Mouse (Mus musculus): ENCODE data around the gene Ccdc71. TPM values are rescaled to one million over a fixed set of nuclear protein-coding genes. Genes with fewer than 3 reads are reported as not detected.
A peak's percentile ranks its signal among the peaks of the same experiment; 100 is the strongest.

The Ccdc71 gene
- total and polyA plus RNA-seq, 3 experiments = 14.5 to 33.0 (median 16.1) TPM

- dilution Hi-C loops (cut with MboI; ENCODE audit: extremely low pct_ligation_motif_present, extremely low pct_unique_long_range_greater_than_20kb, low sequenced_read_pairs) (no loop called here), in situ Hi-C loops (cut with MboI; ENCODE audit: low pct_ligation_motif_present, low pct_unique_long_range_greater_than_20kb, low sequenced_read_pairs) (no loop called here)
- Histone ChIP-seq H3K9ac (ENCODE audit: insufficient read depth, low read depth) (peak within 1 kb of the TSS; percentile 85), H3K9me3 (replicated peaks; ENCODE audit: low read length) (no peaks in the 10 kb centered on the region), H3K4me3 (replicated peaks in 1 of 3; ENCODE audit: low read depth in 2 of 3, low read length in 2 of 3, poor library complexity in 1 of 3) (peak within 1 kb of the TSS; percentile 69 to 84 (median 83)), H3K27me3 (replicated peaks) (no peaks in the 10 kb centered on the region), H3K36me3 (replicated peaks in 1 of 2; ENCODE audit: control insufficient read depth in 1 of 2, insufficient read depth in 1 of 2, low read length in 1 of 2) (peaks cover 19 to 45% of the 10 kb centered on the region in 2 experiments), H3K4me2 (ENCODE audit: insufficient read depth, low read depth, poor library complexity, severe bottlenecking) (peak within 1 kb of the TSS; percentile 92), H3K27ac (ENCODE audit: insufficient read depth, low read depth) (no peak within 1 kb of the TSS), H3K4me1 (ENCODE audit: control insufficient read depth in 1 of 2, insufficient read depth in 2 of 2) (peaks cover 10 to 24% of the 10 kb centered on the region in 2 experiments), H3K79me2 (replicated peaks; ENCODE audit: control insufficient read depth, extremely low read depth, insufficient read depth, poor library complexity, severe bottlenecking) (peaks cover 21% of the 10 kb centered on the region)
- no peak for DNase-seq (ENCODE audit: extremely low read depth)
- no peak for TF ChIP-seq MYC (IDR thresholded peaks at IDR 0.05; ENCODE audit: low read depth, low read length)
- no peak for TF ChIP-seq SIN3A (IDR thresholded peaks at IDR 0.05; ENCODE audit: low read length)
- no peak for TF ChIP-seq GABPA (IDR thresholded peaks at IDR 0.05; ENCODE audit: insufficient replicate concordance, low read depth, low read length)
- no peak for TF ChIP-seq ETS1 (conservative IDR thresholded peaks at IDR 0.05; ENCODE audit: low read depth, low read length)
- TF ChIP-seq HCFC1 (IDR thresholded peaks at IDR 0.05; ENCODE audit: low read depth, low read length) = no peak
- TF ChIP-seq MEF2A (IDR thresholded peaks at IDR 0.05; ENCODE audit: borderline replicate concordance, low read depth, low read length) = no peak
- TF ChIP-seq MAZ (IDR thresholded peaks at IDR 0.05; ENCODE audit: low read depth, low read length) = no peak
- no peak for TF ChIP-seq MXI1 (IDR thresholded peaks at IDR 0.05; ENCODE audit: low read depth, low read length)
- TF ChIP-seq IRF4 (IDR thresholded peaks at IDR 0.05; ENCODE audit: low read depth, low read length) = no peak
- no peak for TF ChIP-seq POLR2A (IDR thresholded peaks at IDR 0.05; ENCODE audit: low read depth, low read length)
- no peak for TF ChIP-seq RCOR1 (conservative IDR thresholded peaks at IDR 0.05; ENCODE audit: low read depth, low read length)
- TF ChIP-seq PAX5 (IDR thresholded peaks at IDR 0.05; ENCODE audit: low read length) = no peak
- no peak for TF ChIP-seq CHD1 (IDR thresholded peaks at IDR 0.05; ENCODE audit: low read depth, low read length)
- TF ChIP-seq NELFE (IDR thresholded peaks at IDR 0.05; ENCODE audit: low read depth, low read length) = no peak
Observed at GRCm38 (mm10) chr9:108461181-108461631, 879 bp downstream of the Ccdc71 start, which contains the start of gene Klhdc8b. TSS of gene Klhdc8b (minus strand) at chr9:108461581.

GRCm38 (mm10) chr9:108461675-108462074, 1.3 kb downstream of the Ccdc71 start:
- dilution Hi-C loops (cut with MboI; ENCODE audit: extremely low pct_ligation_motif_present, extremely low pct_unique_long_range_greater_than_20kb, low sequenced_read_pairs) = no loop called here
- H3K9ac ChIP-seq (ENCODE audit: insufficient read depth, low read depth) = peak overlapping the region; percentile 85
- TF ChIP-seq ZNF384 (IDR thresholded peaks at IDR 0.05; ENCODE audit: low read depth, low read length) (no peak), MAFK (IDR thresholded peaks at IDR 0.05; ENCODE audit: insufficient replicate concordance, low read length) (no peak), KAT2A (IDR thresholded peaks at IDR 0.05; ENCODE audit: insufficient replicate concordance, low read length) (no peak), MEF2A (IDR thresholded peaks at IDR 0.05; ENCODE audit: borderline replicate concordance, low read depth, low read length) (no peak), SIN3A (IDR thresholded peaks at IDR 0.05; ENCODE audit: low read length) (no peak)
- peaks cover 10 to 24% of the 10 kb centered on the region in 2 experiments for H3K4me1 ChIP-seq (ENCODE audit: control insufficient read depth in 1 of 2, insufficient read depth in 2 of 2)
- peak overlapping the region; percentile 69 to 84 (median 83) for H3K4me3 ChIP-seq (replicated peaks in 1 of 3; ENCODE audit: low read depth in 2 of 3, low read length in 2 of 3, poor library complexity in 1 of 3)
- peaks cover 21% of the 10 kb centered on the region for H3K79me2 ChIP-seq (replicated peaks; ENCODE audit: control insufficient read depth, extremely low read depth, insufficient read depth, poor library complexity, severe bottlenecking)
- no peak for DNase-seq (ENCODE audit: extremely low read depth)
- H3K27me3 ChIP-seq (replicated peaks) = no peaks in the 10 kb centered on the region
- H3K4me2 ChIP-seq (ENCODE audit: insufficient read depth, low read depth, poor library complexity, severe bottlenecking) = peak overlapping the region; percentile 92
- in situ Hi-C loops (cut with MboI; ENCODE audit: low pct_ligation_motif_present, low pct_unique_long_range_greater_than_20kb, low sequenced_read_pairs) = no loop called here
- no peaks in the 10 kb centered on the region for H3K9me3 ChIP-seq (replicated peaks; ENCODE audit: low read length)
- H3K36me3 ChIP-seq (replicated peaks in 1 of 2; ENCODE audit: control insufficient read depth in 1 of 2, insufficient read depth in 1 of 2, low read length in 1 of 2) = peaks cover 19 to 46% of the 10 kb centered on the region in 2 experiments
- no peak overlapping the region for H3K27ac ChIP-seq (ENCODE audit: insufficient read depth, low read depth)
